Comparison of ENCODE assay signal across 11 mouse cellular contexts in the genomic region with DNA sequence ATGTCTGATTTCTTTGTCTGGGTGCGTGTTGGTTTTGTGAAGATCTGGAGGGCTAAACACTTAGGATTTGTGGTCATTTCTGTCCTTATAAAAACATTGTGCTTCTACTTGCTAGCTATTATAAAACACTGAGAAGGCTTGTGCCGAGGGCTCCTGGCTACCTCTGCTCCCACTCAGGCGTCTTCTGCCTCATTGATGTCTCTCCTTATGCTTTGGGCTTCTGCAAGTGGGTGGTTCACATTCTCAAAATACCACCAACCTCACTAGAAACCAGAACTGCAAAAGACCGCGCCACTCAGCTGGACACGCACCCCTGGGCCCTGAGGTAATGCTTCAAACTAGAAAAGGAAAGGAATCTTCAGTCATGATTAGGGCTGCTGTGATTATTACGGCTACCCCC. TPM values are rescaled to one million over a fixed set of nuclear protein-coding genes. Genes with fewer than 3 reads are reported as not detected.
DNase-seq lines count a peak whose midpoint lies in the region; ATAC-seq and TF ChIP-seq lines count a peak whose summit lies in the region.
"Had no signal": no experiment of that assay in that cellular context is flagged by ENCODE, and none has a peak within 500 bp of the region (broad histone marks: within the 10 kb centered on the region; RNA-seq: fewer than 3 reads in every experiment).

No protein-coding gene starts in this region.

- no peak for TF ChIP-seq EP300 in lung, postnatal 0 days (IDR thresholded peaks at IDR 0.05)

- H3K9me3 ChIP-seq in heart, embryonic 14.5 days (ENCODE audit: control insufficient read depth, low read length): no peaks in the 10 kb centered on the region
- H3K9me3 ChIP-seq in lung, postnatal 0 days (ENCODE audit: low read length): no peaks in the 10 kb centered on the region
- no peaks in the 10 kb centered on the region for H3K9me3 ChIP-seq in embryonic facial prominence, embryonic 15.5 days (replicated peaks)
- no peaks in the 10 kb centered on the region for H3K9me3 ChIP-seq in stomach, embryonic 14.5 days (ENCODE audit: control insufficient read depth, low read depth, low read length)

- H3K27me3 ChIP-seq in heart, embryonic 14.5 days (ENCODE audit: control insufficient read depth, insufficient read depth, low read length): no peaks in the 10 kb centered on the region
- no peaks in the 10 kb centered on the region for H3K27me3 ChIP-seq in lung, postnatal 0 days (replicated peaks; ENCODE audit: insufficient read depth, low read length)
- H3K27me3 ChIP-seq in embryonic facial prominence, embryonic 15.5 days: no peaks in the 10 kb centered on the region
- H3K27me3 ChIP-seq in stomach, embryonic 14.5 days (ENCODE audit: control insufficient read depth, insufficient read depth, low read length): no peaks in the 10 kb centered on the region

- 24% methylated on average over 7 of the region's 7 CpGs for WGBS in heart, embryonic 14.5 days
- 47% methylated on average over 7 of the region's 7 CpGs for WGBS in lung, postnatal 0 days
- WGBS in embryonic facial prominence, embryonic 15.5 days: 50% methylated on average over 7 of the region's 7 CpGs
- WGBS in stomach, embryonic 14.5 days: 76% methylated on average over 7 of the region's 7 CpGs

- peaks cover 29% of the 10 kb centered on the region for H3K36me3 ChIP-seq in heart, embryonic 14.5 days (ENCODE audit: control insufficient read depth, insufficient read depth, low read length)
- H3K36me3 ChIP-seq in lung, postnatal 0 days (ENCODE audit: insufficient read depth, low read length): no peaks in the 10 kb centered on the region
- H3K36me3 ChIP-seq in embryonic facial prominence, embryonic 15.5 days: 0 out of 2 replicates have a peak, but pooled peaks cover 8% of the 10 kb centered on the region
- peaks cover 6% of the 10 kb centered on the region; the same call in 1 of the 2 replicates for H3K36me3 ChIP-seq in stomach, embryonic 14.5 days (ENCODE audit: control insufficient read depth, insufficient read depth, low read length)

- peak overlapping the region; percentile 61 for H3K9ac ChIP-seq in heart, embryonic 14.5 days (ENCODE audit: low read length)
- H3K9ac ChIP-seq in lung, postnatal 0 days (replicated peaks; ENCODE audit: low read depth): no peak overlapping the region
- no peak overlapping the region for H3K9ac ChIP-seq in embryonic facial prominence, embryonic 15.5 days
- H3K9ac ChIP-seq in stomach, embryonic 14.5 days (replicated peaks; ENCODE audit: low read depth, low read length): no peak overlapping the region

- H3K4me1 ChIP-seq in heart, embryonic 14.5 days (ENCODE audit: control insufficient read depth in 2 of 2, insufficient read depth in 2 of 2, low read length in 2 of 2): peaks cover 48 to 91% of the 10 kb centered on the region in 2 experiments
- H3K4me1 ChIP-seq in lung, postnatal 0 days (ENCODE audit: insufficient read depth, low read depth, low read length): peaks cover 34% of the 10 kb centered on the region
- H3K4me1 ChIP-seq in embryonic facial prominence, embryonic 15.5 days: peaks cover 83% of the 10 kb centered on the region
- peaks cover 36% of the 10 kb centered on the region for H3K4me1 ChIP-seq in stomach, embryonic 14.5 days (ENCODE audit: control insufficient read depth, insufficient read depth, low read length)

- no peak overlapping the region for H3K4me3 ChIP-seq in heart, embryonic 14.5 days (ENCODE audit: control insufficient read depth in 1 of 2, insufficient read depth in 1 of 2, low read depth in 1 of 2, low read length in 2 of 2)
- no peak overlapping the region for H3K4me3 ChIP-seq in lung, postnatal 0 days (ENCODE audit: low read depth, low read length)
- H3K4me3 ChIP-seq in embryonic facial prominence, embryonic 15.5 days (replicated peaks): no peak overlapping the region
- no peak overlapping the region for H3K4me3 ChIP-seq in stomach, embryonic 14.5 days (ENCODE audit: low read depth, low read length)

- H3K4me2 ChIP-seq in heart, embryonic 14.5 days (ENCODE audit: low read length): peak overlapping the region; percentile 38
- no peak overlapping the region for H3K4me2 ChIP-seq in lung, postnatal 0 days (replicated peaks; ENCODE audit: low read depth, low read length)
- H3K4me2 ChIP-seq in embryonic facial prominence, embryonic 15.5 days (replicated peaks): peak overlapping the region; percentile 29; the same call in 1 of the 2 replicates
- H3K4me2 ChIP-seq in stomach, embryonic 14.5 days (replicated peaks; ENCODE audit: low read depth, low read length): no peak overlapping the region
- H3K4me2 ChIP-seq: liver, embryonic 11.5 days had no signal

- H3K27ac ChIP-seq in heart, embryonic 14.5 days (replicated peaks in 1 of 2; ENCODE audit: control insufficient read depth in 1 of 2, insufficient read depth in 1 of 2, low read depth in 2 of 2, low read length in 2 of 2): peak overlapping the region; percentile 90 to 94
- H3K27ac ChIP-seq in lung, postnatal 0 days (ENCODE audit: low read length): peak overlapping the region; percentile 34
- H3K27ac ChIP-seq in embryonic facial prominence, embryonic 15.5 days (replicated peaks): peak overlapping the region; percentile 90
- H3K27ac ChIP-seq in stomach, embryonic 14.5 days (ENCODE audit: low read length): peak overlapping the region; percentile 30; the same call in 1 of the 2 replicates

- DNase-seq in heart, adult 8-10 months (ENCODE audit: low spot score): no peak
- peak; percentile 48 for DNase-seq in lung, postnatal 0 days (ENCODE audit: low spot score)
- no peak for DNase-seq in lung, postnatal 10 days
- no peak for DNase-seq in retina, postnatal 1 day
- DNase-seq in gastrocnemius, adult 8-10 months (ENCODE audit: low spot score in 2 of 2): no peak
- DNase-seq: cerebellum, adult 11 months; midbrain, embryonic 14.5 days had no signal

- no peak for ATAC-seq in heart, embryonic 14.5 days (ENCODE audit: insufficient number of reproducible peaks, insufficient read depth, low FRiP score, low read depth)
- 0 out of 2 replicates have a peak, but pooled peaks have one; percentile 30 for ATAC-seq in lung, postnatal 0 days
- ATAC-seq in embryonic facial prominence, embryonic 15.5 days (ENCODE audit: insufficient number of reproducible peaks, low FRiP score, low TSS enrichment, low read depth): no peak
- ATAC-seq in stomach, embryonic 14.5 days (ENCODE audit: insufficient number of reproducible peaks, insufficient read depth, low FRiP score, low read depth): no peak

- no peak for TF ChIP-seq CTCF in lung, postnatal 0 days (IDR thresholded peaks at IDR 0.05)

RNA-seq across cellular contexts. Expression of a gene that starts 14.1 kb away (rescaled TPM):
- 129 and 130 TPM in 2 replicates for polyA plus RNA-seq in heart, embryonic 14.5 days (2014; fragmentation: Nextera tagmentation; extraction: Ambion mirVana)
- 100 to 1,000 TPM; 236 to 260 (median 252) TPM for total RNA-seq in heart, adult 8-10 months (2022)
- polyA plus RNA-seq in lung, postnatal 0 days (2015; fragmentation: Nextera tagmentation; extraction: Ambion mirVana): 171 and 176 TPM in 2 replicates
- 167 and 173 TPM in 2 replicates for polyA plus RNA-seq in embryonic facial prominence, embryonic 15.5 days (2015; fragmentation: Nextera tagmentation; extraction: Ambion mirVana)
- 119 and 134 TPM in 2 replicates for polyA plus RNA-seq in stomach, embryonic 14.5 days (2014; fragmentation: Nextera tagmentation; extraction: Ambion mirVana)
- total RNA-seq in gastrocnemius, adult 8-10 months (2022): 100 to 1,000 TPM; 229 to 309 (median 276) TPM

Comparison
In these comparisons a context has a peak if more than half of its experiments do, and no peak if none do; other contexts are left out.
1. H3K27ac ChIP-seq: peak in every context shown above with its lines; median percentile 92 in heart, embryonic 14.5 days; 90 in embryonic facial prominence, embryonic 15.5 days; 34 in lung, postnatal 0 days; 30 in stomach, embryonic 14.5 days.
2. H3K4me2 ChIP-seq: peak in heart, embryonic 14.5 days (single experiment) and embryonic facial prominence, embryonic 15.5 days (single experiment); none in lung, postnatal 0 days (single experiment) and stomach, embryonic 14.5 days (single experiment).